Mouse (Mus musculus) effector memory CD4-positive, alpha-beta T cell, adult 5 months (primary cell): Measurements from ENCODE around the gene Nid1. TPM values are rescaled to one million over a fixed set of nuclear protein-coding genes. Genes with fewer than 3 reads are reported as not detected.

ENCODE experiments used
- polyA plus RNA-seq: library from polyadenylated mRNA; unstranded; fragments of 100-300 nt; shearing (Covaris generic); gene quantifications from one replicate; pipeline ENCODE4 v1.2.1, GENCODE M21; 2017

Gene Nid1
- 0.20 TPM for polyA plus RNA-seq

GRCm38 (mm10) chr13:13437460-13438015 is at the start of gene Nid1:
Nid1 (plus strand) TSS chr13:13437551.

GRCm38 (mm10) chr13:13393228-13394095 is 43.9 kb upstream of the Nid1 start, which contains the start of gene Gpr137b:
Gpr137b (minus strand) TSS chr13:13394014.

Other genes with a start within 250 kb of the Nid1 start
- 2.3 TPM for gene Gpr137b, start 43.5 kb upstream of the Nid1 start, polyA plus RNA-seq
- 49.2 TPM for gene Lyst, start 152.8 kb downstream of the Nid1 start, polyA plus RNA-seq